Mouse (Mus musculus) neutrophil, adult 59 days (primary cell): ENCODE data around the gene Gm20695. TPM values are rescaled to one million over a fixed set of nuclear protein-coding genes. Genes with fewer than 3 reads are reported as not detected.

Source experiments
- total RNA-seq, 2 experiments: library from RNA; stranded (reverse); gene quantifications; 1 replicate in 1 of 2; 2 replicates in 1 of 2; pipeline ENCODE4 v1.2.4; 2023

The Gm20695 gene
- 1 to 10 TPM; 1.4 to 1.7 TPM for total RNA-seq

DNA sequence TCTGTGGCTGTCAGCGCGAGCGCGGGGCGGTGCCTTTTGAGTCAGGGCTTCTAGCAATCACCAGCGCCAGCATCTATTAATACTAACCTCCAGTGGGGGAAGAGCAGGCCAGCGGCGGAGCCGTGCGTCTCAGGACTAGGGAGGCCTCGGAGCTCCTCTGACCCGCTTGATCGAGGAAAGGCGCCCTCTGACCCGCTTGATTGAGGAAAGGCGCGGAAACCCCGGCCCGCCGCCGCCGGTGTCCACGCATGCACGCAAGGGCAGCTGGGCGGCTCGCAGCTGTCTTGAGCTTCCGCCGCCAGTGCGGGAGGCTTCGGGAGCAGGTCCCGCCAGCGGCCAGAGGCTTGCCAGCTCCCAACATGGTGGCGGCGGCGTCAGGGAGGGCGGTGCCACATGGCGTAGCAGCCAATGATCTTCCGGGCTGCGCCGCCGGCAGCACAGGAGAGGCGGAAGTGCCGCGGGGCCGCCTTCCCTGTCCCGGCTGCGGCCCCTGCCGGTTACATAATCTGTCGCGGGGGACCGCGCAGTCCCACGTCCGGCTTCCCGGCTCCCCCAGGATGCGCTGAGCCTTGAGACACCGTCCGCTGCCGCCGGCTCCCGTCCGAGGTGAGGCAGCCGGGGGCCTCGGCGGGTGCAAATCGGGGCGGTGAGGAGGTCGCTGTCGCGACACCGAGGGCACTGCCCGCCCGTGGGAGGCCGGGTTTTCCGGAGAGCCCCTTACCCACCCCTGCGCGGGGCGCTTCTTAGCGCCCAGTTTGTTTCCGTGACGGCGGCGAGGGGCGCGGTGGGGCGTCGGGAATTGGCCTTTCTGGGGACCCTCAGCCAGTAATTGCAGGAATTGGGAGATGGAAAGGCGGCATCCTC lies at the start of gene Gm20695, which contains the start of gene Zfp597:
Gm20695 (plus strand) TSS at position 448 of the 864 bp plus-strand sequence.
Zfp597 (minus strand) TSS at position 361 of the 864 bp plus-strand sequence.

GRCm38 (mm10) chr16:3846711-3847518 lies 37.5 kb upstream of the Gm20695 start, which contains the start of gene Zfp174:
Gene Zfp174, plus strand, starts transcription at chr16:3847268.

GRCm38 (mm10) chr16:3872216-3873047 lies 12.0 kb upstream of the Gm20695 start, which contains the start of gene Naa60:
Gene Naa60, plus strand, starts transcription at chr16:3872375.

DNA sequence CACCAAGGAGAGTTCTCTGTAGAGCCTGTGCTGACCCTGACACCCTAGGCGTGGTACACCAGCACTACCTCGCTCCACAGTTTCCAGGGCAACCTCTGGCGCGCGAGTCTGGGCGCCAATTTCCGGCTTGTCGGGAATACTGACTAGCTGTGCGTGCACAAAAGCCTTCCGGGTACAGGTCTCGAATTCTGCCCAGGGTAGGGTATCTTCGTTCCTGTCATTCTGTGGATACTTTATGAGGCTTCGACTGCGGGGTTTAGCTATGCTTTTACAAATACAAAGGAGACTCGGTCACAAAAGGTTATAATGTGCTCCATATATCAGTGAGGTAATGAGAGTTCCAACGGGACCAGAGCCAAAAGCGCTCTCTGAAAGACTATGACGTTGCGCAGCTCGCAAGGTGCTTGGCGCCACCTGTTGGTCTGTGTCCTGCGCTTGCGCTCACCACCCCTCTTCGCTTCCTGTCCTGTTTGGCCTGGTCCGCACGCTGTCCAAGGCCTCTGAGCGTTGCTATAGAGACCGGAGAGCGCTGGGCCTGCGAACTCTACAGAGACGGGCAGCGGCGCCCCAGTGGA lies 24.2 kb downstream of the Gm20695 start, which contains the start of the genes 1700037C18Rik and Cluap1:
1700037C18Rik (minus strand) TSS at position 153 of the 575 bp plus-strand sequence.
Cluap1 (plus strand) TSS at position 265 of the 575 bp plus-strand sequence.

Other genes starting within 250 kb of the Gm20695 start
- 10 to 100 TPM; 28.1 to 32.6 TPM for gene Mefv, start 166.6 kb upstream of the Gm20695 start, total RNA-seq
- 10 to 100 TPM; 28.8 to 43.6 TPM for gene Zfp263, start 140.6 kb upstream of the Gm20695 start, total RNA-seq
- gene Olfr15, start 53.8 kb upstream of the Gm20695 start, total RNA-seq = not detected
- under 1 TPM; 0.42 to 0.44 TPM for gene Zfp174, start 37.4 kb upstream of the Gm20695 start, total RNA-seq
- gene Naa60, start 12.3 kb upstream of the Gm20695 start, total RNA-seq = 100 to 1,000 TPM; 118 to 123 TPM
- 10 to 100 TPM; 18.8 to 23.0 TPM for gene Zfp597, start 87 bp upstream of the Gm20695 start, total RNA-seq
- gene 1700037C18Rik, start 24.0 kb downstream of the Gm20695 start, total RNA-seq = 1 to 10 TPM; 6.4 to 7.7 TPM
- gene Cluap1, start 24.2 kb downstream of the Gm20695 start, total RNA-seq = 10 to 100 TPM in 1 of 2 experiments, 1 to 10 TPM in 1; 9.8 to 12.7 TPM
- 1 to 10 TPM in 1 of 2 experiments, under 1 TPM in 1; 0.82 to 1.2 TPM for gene Nlrc3, start 92.0 kb downstream of the Gm20695 start, total RNA-seq
- gene Slx4, start 119.1 kb downstream of the Gm20695 start, total RNA-seq = 10 to 100 TPM; 21.8 to 26.6 TPM
- gene Dnase1, start 152.3 kb downstream of the Gm20695 start, total RNA-seq = 1 to 10 TPM in 1 of 2 experiments, not detected in 1; 1.1 TPM
- 10 to 100 TPM; 25.0 to 26.1 TPM for gene Trap1, start 193.2 kb downstream of the Gm20695 start, total RNA-seq